Mouse (Mus musculus) T-helper 17 cell (primary cell): ENCODE measurements around the gene Cd72.

Experiments
- in situ Hi-C, 2 experiments: fragments of 300-600 bp; cut with MboI, MseI; formaldehyde crosslinking; loops; 1 replicate in 1 of 2; 2 replicates in 1 of 2; pipeline ENCODE4 v1.15.1; 2025; ENCODE audit warnings: high pct_unique_total_duplicates in 2 of 2

Gene Cd72

GRCm38 (mm10) chr4:43454041-43454836 lies at the start of gene Cd72:
Cd72 (minus strand) TSS chr4:43454628.
- in situ Hi-C loops: no loop called here

- in situ Hi-C loops: no loop called here
Measured at GRCm38 (mm10) chr4:43503506-43503905, 49.1 kb upstream of the Cd72 start.

- in situ Hi-C loops: no loop called here
Measured at GRCm38 (mm10) chr4:43503041-43503440, 48.6 kb upstream of the Cd72 start.

GRCm38 (mm10) chr4:43499407-43500333 lies 45.2 kb upstream of the Cd72 start, which contains the start of gene Arhgef39:
Arhgef39 (minus strand) TSS chr4:43499695.
- in situ Hi-C loops: no loop called here

GRCm38 (mm10) chr4:43498983-43499382 lies 44.6 kb upstream of the Cd72 start:
- in situ Hi-C loops: no loop called here

- in situ Hi-C loops: no loop called here
Measured at GRCm38 (mm10) chr4:43497946-43498345, 43.5 kb upstream of the Cd72 start.

- in situ Hi-C loops: no loop called here
Measured at GRCm38 (mm10) chr4:43497405-43497804, 43.0 kb upstream of the Cd72 start.

GRCm38 (mm10) chr4:43496587-43496986 lies 42.2 kb upstream of the Cd72 start:
- in situ Hi-C loops: no loop called here

GRCm38 (mm10) chr4:43493846-43494240 lies 39.4 kb upstream of the Cd72 start:
- in situ Hi-C loops: no loop called here

GRCm38 (mm10) chr4:43493186-43493845 lies 38.9 kb upstream of the Cd72 start:
- in situ Hi-C loops: no loop called here

GRCm38 (mm10) chr4:43492821-43493185 lies 38.4 kb upstream of the Cd72 start, which contains the start of gene Ccdc107:
Ccdc107 (plus strand) TSS chr4:43492900.
- in situ Hi-C loops: no loop called here

GRCm38 (mm10) chr4:43492101-43492820 lies 37.8 kb upstream of the Cd72 start:
- in situ Hi-C loops: no loop called here

GRCm38 (mm10) chr4:43490801-43491200 lies 36.4 kb upstream of the Cd72 start:
- in situ Hi-C loops: no loop called here

GRCm38 (mm10) chr4:43489611-43490010 lies 35.2 kb upstream of the Cd72 start:
- in situ Hi-C loops: loop anchor here in 1 of 2 experiments (10.0 kb wide), 1 partner anchor 455 kb away; the partner anchor contains the start of gene Stoml2

GRCm38 (mm10) chr4:43485666-43486065 lies 31.2 kb upstream of the Cd72 start:
- in situ Hi-C loops: loop anchor here in 1 of 2 experiments (10.0 kb wide), 1 partner anchor 451 kb away; the partner anchor contains the start of gene Stoml2

- in situ Hi-C loops: loop anchor here (5.0 to 10.0 kb wide), 2 partner anchors 41 to 449 kb away; partner anchors contain the start of genes Stoml2 (in 1 of the 2) and Tesk1 (in 1 of the 2)
Measured at GRCm38 (mm10) chr4:43483535-43484091, 29.2 kb upstream of the Cd72 start, which contains the start of gene Sit1. Sit1 (minus strand) TSS chr4:43483734.

- in situ Hi-C loops: loop anchor here (5.0 to 10.0 kb wide), 2 partner anchors 40 to 448 kb away; partner anchors contain the start of genes Stoml2 (in 1 of the 2) and Tesk1 (in 1 of the 2)
Measured at GRCm38 (mm10) chr4:43482591-43482990, 28.2 kb upstream of the Cd72 start.

GRCm38 (mm10) chr4:43481894-43482456 lies 27.5 kb upstream of the Cd72 start:
- in situ Hi-C loops: loop anchor here (5.0 to 10.0 kb wide), 2 partner anchors 40 to 447 kb away; partner anchors contain the start of genes Stoml2 (in 1 of the 2) and Tesk1 (in 1 of the 2)

- in situ Hi-C loops: loop anchor here (5.0 to 10.0 kb wide), 2 partner anchors 39 to 446 kb away; partner anchors contain the start of genes Stoml2 (in 1 of the 2) and Tesk1 (in 1 of the 2)
Measured at GRCm38 (mm10) chr4:43480985-43481384, 26.6 kb upstream of the Cd72 start.
